Mouse (Mus musculus): Measurements from ENCODE around the gene Vps45.
"Not testable (repeated sequence)": the region's sequence is repeated elsewhere in the genome, so short reads cannot be mapped to it uniquely, and the experiment has no call there.

The Vps45 gene

DNA sequence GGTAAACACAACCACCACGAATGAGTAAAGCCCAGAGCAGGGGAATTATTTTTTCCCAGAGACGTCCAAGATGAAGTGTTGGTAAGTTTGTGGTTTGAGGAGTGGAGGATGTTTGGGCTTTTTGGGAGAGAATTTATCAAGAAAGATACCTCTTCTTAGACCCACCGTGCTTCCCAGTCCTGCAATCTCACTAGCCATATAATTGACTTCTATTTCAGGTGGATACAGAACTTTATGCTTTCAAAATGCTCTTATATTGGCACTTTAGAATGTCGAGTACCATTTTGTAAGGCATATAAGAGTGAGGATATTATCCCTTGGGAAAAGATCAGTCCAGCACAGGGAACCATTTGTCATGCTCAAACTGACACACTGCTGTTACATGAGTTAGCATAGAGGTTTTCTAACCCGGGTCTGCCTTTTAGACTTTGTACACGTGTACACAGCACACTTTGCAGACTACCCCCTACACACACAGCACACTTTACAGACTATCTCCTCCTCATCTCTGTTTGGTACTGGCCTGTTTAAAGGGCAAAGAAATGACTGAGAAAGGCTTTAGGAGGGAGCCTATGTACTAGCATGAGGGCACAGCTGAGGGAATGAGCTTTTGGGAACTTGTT is 61.7 kb downstream of the Vps45 start:
- DNase-seq (ENCODE audit: low spot score) = no peak

DNA sequence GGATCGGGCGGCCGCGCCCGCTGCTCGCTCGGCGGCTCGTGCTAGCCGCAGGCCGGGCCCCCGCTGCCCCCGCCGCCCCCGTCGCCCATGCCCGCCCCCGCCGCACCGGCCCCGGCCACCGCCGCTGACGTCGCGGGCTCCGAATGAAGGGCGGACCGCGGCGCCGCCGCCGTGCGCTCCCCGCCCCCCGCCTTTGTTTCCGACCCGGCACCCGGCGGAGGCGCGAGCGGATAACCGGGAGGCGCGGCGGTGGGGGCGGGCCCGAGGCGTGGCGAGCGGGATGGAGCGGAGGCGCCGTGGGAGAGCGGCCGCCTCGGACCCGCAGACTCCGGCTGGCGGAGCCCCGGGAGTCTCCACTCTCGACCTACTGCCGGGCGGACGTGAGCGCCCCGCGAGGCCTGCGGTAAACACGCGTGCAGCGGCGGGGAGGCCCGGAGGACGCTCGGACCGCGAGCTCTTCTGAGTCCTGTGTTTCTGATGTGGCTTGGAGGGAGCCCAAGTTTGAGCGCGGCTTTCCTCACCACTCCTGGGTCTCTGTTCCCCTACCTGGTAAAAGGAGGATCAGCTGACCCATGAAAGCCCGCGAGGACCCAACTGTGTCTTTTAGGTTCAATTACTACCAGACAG is 62.4 kb downstream of the Vps45 start, which contains the start of gene Plekho1:
Gene Plekho1 (minus strand): TSS at position 200 of the 627 bp plus-strand sequence.
- DNase-seq (ENCODE audit: low spot score) = peak; percentile 54

DNA sequence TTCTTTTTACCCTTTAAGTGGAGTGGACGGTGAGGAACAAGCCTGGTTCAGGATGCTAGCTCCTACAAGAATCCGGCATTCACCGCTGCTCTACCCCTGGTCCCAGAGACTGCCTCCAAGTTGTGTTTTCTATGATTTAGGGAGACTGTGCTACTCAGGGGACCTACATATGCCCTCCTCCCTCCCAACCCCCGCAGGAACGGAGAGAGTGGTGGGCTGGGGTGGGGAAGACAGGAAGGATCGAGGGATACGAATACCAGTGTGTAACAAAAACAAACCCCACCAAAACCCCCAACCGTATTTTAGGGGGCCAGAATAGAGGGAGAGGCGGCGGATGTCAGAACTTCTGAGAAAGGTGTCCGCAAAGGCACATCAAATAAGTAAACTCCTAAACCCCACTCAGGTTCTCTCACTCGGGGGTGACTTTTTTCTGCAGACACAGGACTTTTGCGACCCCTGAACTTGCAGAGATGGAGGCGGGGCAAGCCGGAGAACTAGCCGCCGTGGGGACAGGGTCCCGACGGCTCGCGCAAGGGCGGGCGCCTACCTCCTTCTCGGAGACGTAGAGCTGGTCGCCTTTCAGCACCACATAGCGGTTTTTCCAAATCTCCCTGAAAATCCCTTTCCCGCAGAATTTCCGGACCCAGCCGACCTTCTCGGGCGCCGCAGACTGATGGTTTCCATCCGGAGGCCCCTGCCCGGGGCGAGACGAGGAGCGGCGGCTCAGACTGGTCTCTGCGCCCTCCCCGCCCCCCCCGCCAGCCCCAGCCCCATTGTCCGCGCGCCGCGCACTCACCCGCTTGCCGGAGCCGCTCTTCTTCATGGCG is 63.1 kb downstream of the Vps45 start:
- DNase-seq (ENCODE audit: low spot score) = peak; percentile 30

DNA sequence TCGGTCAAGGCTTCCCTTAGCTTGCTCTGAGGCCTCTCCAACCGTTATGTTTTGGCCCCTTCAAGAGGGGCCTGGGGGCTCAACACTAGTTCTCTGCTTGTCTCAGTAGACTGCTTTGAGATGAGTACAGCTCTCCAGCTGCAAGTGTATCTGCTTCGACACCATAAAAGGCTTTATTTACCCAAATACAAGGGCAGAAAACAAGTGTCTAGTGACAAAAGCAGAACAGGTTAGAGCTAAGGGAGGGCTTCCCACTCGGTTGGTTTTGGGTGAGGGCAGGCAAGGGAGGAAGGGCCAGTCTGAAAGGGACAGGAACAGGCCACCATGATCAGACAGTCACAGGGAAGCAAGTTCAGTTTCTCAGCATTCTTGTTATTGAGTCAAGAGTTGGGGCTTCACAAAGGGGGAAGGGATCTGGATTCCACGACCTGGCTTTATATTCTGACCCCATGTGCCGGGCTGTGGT is 63.9 kb downstream of the Vps45 start:
- DNase-seq (ENCODE audit: low spot score) = no peak

DNA sequence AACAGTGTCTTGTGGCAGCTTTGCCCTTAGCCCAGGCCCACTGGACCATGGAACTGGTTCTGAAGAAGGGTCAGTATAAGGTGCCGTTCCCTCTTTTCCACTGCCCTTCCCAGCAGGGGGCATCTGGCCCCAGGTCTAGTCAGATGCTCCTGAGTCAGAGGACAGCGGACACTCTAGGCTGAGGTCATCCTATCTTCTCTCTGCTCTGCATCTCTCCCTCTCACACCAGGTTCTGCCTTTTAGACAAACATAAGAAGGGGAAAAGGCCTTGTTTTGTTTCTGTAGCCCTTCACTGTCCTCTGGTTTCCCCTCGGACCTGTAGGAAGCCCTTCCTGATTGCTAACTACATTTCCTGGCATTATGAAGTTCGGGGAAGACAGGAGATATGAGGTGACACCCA is 64.4 kb downstream of the Vps45 start:
- no peak for DNase-seq (ENCODE audit: low spot score)

DNA sequence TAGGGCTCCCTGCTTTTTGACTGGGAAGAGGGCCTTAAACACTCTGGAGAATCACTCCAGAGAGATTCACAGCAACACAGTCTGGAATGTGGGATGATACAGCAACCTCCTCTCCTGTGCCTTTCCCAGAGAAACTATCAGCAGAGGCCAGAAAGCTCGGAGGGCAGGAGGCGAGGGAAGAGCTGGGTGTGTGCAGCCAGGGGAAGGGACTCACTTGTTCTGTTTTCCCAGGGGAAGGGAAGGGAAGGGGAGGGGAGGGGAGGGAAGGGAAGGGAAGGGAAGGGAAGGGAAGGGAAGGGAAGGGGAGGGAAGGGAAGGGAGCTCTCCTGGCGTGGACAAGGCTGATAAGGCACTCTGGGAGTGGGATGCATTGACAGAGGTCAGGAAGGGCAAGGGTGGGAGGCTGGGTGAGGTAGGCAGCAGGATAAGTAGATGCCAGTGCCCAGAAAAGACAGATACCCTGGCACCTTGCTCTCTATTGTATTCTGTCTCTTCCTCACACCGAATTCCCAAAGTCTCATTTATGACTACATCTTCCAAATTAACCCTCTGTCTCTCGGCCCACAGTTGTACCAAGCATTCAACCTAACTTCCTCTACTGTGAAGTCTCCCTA is 65.2 kb downstream of the Vps45 start:
- no peak for DNase-seq (ENCODE audit: low spot score)

DNA sequence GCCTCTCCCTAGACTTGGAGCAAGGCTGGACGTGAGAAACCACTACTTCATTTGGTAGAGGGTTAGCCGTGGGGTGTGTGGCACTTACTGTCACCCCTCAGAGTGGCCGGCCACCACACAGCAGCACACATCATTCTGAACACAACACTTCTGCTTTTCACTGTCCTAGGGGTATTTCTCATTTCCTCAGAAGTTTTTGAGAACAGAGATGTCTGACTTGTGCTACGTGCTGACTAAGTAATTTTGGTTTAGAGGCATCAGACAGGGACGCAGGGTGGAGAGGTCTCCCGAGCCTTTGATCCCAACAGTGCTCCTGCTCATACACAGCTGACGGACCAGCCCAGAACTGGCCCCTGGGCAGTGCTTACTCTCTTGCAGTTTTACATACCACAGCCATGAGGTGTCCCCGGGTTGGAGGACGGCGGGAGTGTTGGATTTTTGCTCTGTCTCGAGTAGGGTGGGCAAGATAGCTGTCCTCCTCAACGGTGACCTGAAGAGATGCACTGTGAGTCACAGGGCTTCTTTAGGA is 67.8 kb downstream of the Vps45 start:
- no peak for DNase-seq (ENCODE audit: low spot score)

DNA sequence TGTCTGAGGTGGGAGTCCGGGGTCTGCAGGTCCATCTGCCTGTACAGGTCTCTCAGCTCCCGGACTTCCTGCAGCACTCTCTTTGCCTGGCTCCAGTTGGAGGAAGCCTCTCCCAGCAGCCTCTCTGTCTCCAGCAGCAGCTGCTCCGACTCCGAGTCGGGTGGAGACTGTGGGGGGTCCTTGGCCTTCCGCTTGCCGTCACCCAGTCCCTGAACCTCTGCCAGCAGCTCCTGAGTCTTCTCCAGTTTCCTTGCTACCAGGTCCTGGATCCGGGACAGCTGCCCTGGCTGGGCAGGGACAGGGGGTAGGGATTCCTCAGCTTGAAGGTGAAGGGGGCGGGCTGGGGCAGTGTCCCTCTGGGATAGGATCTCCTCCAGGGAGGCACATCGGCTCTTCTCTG is 69.3 kb downstream of the Vps45 start:
- no peak for DNase-seq (ENCODE audit: low spot score)

DNA sequence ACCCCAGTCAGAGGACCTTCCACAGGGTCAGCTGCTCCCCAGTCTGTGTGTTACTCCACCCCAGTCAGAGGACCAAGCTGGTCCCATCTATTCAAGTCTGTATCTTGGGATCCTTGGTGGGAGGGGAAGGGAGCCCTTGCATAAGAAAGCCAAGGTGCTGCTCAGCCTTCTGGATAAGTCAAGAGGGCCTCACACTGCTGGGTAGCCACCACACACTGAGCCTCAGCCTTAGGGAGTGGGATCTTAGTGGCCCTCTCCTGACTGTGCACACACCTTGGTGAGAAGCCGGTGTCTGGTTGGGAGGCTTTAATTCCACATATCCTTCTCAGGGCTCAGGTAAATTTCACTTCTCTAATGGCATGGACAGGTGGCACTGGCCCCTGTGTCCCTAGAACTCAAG is 70.1 kb downstream of the Vps45 start:
- no peak for DNase-seq (ENCODE audit: low spot score)

DNA sequence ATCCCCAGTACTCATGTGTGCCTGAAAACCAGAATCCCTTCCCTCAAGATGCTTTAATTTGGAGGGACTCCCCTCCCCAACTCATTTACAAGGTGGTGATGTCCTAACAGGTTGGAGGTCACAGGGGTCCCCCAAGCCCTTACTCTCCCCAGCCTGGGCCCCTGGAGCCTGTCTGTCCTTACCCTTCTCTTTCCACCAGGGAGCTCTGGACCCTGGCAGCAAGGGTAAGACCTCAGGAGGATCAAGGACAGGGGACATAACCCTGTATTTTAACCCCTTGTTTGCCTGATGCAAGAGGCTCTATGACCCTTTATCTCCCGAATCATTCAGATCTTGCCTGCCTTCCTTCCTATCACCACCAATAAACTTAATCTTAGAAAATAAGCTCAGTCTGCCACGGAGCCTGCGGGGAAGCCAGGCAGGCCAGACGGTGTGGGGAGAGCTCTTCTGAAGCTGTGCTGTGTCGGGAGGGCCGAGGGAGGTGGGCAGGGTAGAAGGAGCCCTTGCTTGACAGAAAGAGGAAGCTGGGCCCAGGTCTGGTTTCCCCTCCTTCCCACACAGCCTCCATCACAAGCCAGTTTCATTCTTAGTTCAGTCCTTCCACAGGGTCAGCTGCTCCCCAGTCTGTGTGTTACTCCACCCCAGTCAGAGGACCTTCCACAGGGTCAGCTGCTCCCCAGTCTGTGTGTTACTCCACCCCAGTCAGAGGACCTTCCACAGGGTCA is 70.7 kb downstream of the Vps45 start:
- DNase-seq (ENCODE audit: low spot score) = no peak

DNA sequence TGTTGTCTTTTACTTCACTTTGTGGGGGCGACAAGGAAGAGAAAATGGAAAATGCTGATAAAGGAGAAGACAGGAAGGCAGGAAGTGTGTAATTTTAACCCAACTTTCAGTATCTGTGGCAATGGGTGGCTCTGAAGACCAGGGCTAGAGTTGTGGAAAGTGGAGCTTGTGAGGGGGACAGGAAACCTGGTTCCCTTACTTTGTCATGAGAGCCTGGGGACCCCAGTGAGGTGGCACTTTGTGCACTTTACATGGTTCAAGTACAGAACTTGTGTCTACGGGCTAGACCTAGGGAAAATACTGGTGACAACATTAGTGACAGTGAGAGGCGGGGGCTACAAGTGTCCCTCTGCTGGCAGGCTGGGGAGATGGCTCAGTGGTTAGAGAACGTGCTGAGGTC is 71.3 kb downstream of the Vps45 start:
- DNase-seq (ENCODE audit: low spot score) = no peak

DNA sequence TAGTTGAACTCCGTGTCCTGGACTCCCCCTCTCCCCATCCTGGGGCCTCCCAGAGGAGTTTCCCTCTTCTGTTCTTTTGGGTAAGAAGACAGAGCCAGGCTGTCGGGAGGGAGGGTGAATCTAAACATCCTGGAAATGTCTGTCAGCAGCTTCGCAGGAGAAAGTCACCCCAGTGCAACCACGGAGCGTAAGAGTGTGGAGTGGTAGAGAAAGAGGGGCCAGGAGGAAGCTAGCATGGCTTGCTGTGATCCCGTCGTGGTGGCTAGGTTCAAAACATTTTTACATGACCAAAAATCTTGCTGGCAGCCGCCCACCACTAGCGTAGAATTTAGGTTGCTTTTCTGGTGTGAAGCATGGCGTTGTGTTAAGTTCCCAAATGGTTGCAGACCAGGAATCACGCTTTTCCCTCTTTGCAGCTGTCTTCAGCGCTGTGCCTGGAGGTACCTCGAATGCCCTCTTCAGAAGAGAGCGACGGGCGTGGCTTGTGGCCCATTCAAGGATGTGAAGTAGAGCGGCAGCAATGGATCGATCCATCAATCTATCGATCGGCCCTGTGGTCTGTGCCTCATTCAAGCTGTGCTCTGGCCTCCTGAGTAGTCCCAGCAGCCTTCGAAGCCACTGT is 72.2 kb downstream of the Vps45 start:
- no peak for DNase-seq (ENCODE audit: low spot score)

DNA sequence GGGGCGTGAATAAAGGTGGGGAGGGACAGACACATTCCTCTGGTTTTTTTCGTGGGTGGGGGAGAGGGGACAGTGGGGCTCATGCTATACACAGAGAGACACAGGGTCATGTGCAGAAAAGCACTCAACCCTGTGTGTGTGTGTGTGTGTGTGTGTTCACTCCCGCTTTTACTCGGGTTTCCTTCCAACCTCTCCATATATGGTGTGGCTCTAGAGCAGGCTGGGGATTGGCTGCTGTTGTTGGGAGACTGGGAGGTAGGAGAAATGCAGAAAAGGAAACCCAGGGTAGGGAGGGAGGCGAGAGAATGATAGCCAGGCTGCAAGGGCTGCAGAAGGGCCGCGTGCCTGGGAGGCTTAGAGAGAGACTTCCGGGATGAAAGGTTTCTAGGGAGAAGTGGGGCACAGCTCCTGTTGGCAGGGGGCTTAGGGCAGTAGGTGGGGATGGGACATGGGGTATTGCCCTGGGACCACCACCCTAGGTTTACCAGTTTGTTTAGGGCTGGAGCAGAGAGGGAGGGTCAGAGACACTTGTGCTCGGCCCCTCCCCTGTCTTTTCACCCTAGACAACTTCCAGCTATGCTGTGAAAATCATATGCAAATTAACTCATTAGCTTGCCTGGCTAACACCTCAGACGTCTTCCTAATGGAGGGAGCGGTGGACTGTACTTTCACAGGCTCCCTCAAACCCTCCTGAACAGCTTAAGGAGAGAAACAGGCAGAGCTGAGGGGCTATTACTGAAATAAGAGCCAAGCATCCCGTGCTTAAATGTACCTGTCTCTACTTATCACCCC is 72.9 kb downstream of the Vps45 start:
- DNase-seq (ENCODE audit: low spot score) = peak; percentile 39

DNA sequence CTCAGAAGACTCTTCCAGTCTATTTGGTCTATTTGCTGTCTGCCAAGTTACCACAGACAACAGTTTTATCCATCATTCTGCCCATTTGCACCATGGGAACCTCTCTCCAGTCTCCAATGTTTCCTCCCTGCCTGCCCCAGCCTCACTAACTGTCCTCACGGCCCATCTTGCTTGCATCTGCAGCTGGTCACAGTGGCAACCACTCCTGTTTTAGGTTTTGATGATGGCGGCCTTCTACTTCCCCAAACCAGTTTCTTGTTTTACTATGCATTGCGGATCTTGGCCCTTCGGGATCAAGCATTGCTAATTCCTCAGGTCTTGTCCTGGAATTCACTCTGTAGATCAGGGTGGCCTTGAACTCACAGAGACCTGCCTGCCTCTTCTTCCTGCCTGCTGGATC is 76.1 kb downstream of the Vps45 start:
- no peak for DNase-seq (ENCODE audit: low spot score)

DNA sequence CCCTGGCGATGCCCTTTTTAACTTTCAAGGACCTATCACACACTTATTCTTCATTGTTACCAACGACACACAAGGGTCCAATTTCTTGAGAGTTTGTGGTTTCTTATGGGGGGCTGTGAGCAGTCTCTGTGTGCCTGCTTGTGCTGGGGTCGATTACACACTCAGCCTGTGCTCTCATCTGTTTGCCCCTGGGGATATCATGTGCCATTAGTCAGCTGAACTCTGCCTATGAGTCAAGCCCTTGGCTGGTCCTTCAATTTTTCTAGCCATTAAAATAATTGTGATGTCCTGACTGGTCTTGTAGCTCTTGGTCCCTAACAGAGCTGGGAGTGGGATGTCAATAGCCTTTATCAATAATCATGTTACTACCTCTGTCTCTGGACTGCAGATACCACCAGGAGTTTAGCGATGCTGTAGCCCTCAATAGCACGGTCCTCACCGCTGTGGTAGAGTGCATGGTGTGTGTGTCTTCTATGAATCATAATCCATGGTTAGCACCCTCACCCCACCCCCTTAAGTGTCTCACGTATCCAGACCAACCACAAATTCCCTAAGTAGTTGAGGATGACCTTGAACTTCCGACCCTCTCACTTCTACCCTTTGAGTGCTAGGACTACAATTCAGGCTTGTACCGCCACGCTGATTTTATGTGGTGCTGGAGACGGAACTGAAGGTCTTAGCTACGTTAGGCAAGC is 77.8 kb downstream of the Vps45 start:
- DNase-seq (ENCODE audit: low spot score) = no peak

DNA sequence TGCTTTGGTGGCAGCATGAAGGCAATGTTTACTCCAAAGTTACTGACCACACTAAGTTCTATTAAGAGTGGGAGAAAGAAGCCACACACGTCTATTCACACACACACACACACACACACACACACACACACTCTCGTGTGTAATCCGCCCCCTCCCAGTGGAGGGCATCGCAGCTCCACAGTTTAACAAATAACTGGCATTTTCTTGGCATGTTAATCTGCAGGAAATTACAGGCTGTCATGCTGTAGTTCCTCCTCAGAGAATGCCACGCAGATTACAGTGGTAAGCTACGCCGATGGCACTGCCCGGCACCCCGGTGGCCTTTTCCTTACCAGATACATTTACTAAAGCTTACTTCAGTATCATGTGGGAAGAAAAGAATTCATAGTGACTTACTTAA is 80.0 kb downstream of the Vps45 start:
- no peak for DNase-seq (ENCODE audit: low spot score)

DNA sequence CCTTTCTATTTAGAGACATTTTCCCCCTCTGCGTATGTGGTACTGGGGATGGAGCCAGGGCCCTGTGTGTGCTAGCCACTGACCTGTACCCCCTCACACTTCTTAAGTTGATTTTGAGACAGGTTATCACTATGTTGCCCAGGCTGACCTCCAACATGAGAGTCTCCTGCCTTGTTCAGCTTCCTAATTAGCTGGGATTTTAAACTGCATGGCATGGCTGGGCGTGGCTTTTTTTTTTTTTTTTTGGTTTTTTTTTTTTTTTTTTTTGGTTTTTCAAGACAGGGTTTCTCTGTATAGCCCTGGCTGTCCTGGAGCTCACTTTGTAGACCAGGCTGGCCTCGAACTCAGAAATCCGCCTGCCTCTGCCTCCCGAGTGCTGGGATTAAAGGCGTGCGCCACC is 80.7 kb downstream of the Vps45 start:
- DNase-seq (ENCODE audit: low spot score) = not testable (repeated sequence)

DNA sequence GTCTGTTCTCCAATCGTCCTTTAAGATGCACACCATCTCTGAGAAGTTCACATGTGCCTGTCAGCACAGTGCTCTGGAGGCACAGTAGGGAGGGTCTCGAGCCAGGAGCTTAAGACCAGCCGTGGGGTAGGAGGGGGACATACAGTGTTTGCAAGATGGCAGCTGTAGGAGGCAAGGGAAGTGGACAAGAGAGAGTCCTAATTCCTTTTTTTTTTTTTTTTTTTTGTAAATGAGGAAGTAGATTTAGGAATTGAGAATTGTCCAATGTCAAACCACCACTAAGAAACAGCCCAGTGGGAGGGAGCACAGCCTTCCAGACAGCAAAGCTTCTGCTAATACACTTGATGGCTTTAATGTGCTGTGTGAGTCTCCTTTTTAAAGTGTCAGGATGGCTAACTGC is 81.2 kb downstream of the Vps45 start:
- no peak for DNase-seq (ENCODE audit: low spot score)

DNA sequence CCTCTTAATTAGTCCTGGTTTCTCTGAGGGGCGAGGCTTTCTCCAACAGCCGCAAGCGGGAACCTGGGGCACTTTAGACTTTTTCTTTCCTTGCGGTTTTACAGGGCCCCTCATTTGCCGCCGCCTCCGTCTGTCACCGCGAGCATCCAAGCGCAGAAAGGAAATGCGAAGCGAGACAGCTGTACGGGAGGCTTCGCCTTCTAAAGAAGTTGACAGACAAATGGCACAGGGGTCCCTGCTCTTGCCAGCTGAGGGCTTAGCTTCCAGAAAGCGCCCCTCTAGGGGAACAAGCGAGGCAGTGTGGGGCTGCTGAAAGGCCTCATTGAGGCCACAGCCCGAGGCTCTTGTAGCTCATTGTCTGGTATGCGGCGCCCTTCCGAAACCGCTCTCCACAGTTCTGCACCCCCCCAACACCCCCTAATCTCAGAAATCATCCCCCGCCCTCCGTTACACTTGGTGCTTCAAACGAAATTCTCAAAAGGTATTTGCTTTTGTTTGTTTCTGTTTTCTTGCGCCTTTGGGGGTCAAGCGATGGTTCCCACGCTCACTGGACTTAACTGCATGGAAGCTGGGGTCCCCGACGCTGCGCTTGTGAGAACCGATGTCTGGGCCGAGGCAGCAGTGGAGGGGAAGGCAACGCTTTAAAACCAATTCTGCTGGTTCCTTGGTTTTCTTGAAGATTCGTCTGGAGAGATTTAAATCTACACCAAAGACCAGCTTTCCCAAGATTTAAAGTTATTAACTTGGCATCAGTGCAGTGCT is 85.2 kb downstream of the Vps45 start:
- no peak for DNase-seq (ENCODE audit: low spot score)
